Mouse (Mus musculus) kidney, postnatal 14 days (tissue): Measurements from ENCODE around the gene Bbs9.

Experiments
- DNase-seq: peaks from one replicate; pipeline ENCODE4 v3.0.0; 2022; ENCODE audit warnings: mixed read lengths

Bbs9 gene

GRCm38 (mm10) chr9:22468170-22468898 lies 7.2 kb upstream of the Bbs9 start:
- DNase-seq: peak; percentile 84

- DNase-seq: no peak
Observed at GRCm38 (mm10) chr9:22468899-22469259, 6.6 kb upstream of the Bbs9 start.

- no peak for DNase-seq
Observed at GRCm38 (mm10) chr9:22469643-22470042, 5.9 kb upstream of the Bbs9 start, which contains the start of gene Rp9. Rp9 (minus strand) TSS chr9:22469743.

GRCm38 (mm10) chr9:22476265-22476664 lies 750 bp downstream of the Bbs9 start:
- peak; percentile 6 for DNase-seq

- DNase-seq: no peak
Observed at GRCm38 (mm10) chr9:22478946-22479345, 3.4 kb downstream of the Bbs9 start.

GRCm38 (mm10) chr9:22483866-22484561 lies 8.5 kb downstream of the Bbs9 start:
- DNase-seq: no peak

GRCm38 (mm10) chr9:22484562-22485308 lies 9.2 kb downstream of the Bbs9 start:
- DNase-seq: no peak

GRCm38 (mm10) chr9:22486211-22486610 lies 10.7 kb downstream of the Bbs9 start:
- no peak for DNase-seq

GRCm38 (mm10) chr9:22488963-22489362 lies 13.4 kb downstream of the Bbs9 start:
- no peak for DNase-seq

- DNase-seq: no peak
Observed at GRCm38 (mm10) chr9:22494203-22494807, 18.8 kb downstream of the Bbs9 start.

GRCm38 (mm10) chr9:22495133-22495532 lies 19.6 kb downstream of the Bbs9 start:
- no peak for DNase-seq

- no peak for DNase-seq
Observed at GRCm38 (mm10) chr9:22497021-22497767, 21.7 kb downstream of the Bbs9 start.

GRCm38 (mm10) chr9:22502972-22503371 lies 27.5 kb downstream of the Bbs9 start:
- no peak for DNase-seq

- no peak for DNase-seq
Observed at GRCm38 (mm10) chr9:22503581-22503980, 28.1 kb downstream of the Bbs9 start.

- DNase-seq: no peak
Observed at GRCm38 (mm10) chr9:22505574-22505973, 30.1 kb downstream of the Bbs9 start.

- DNase-seq: no peak
Observed at GRCm38 (mm10) chr9:22515076-22515475, 39.6 kb downstream of the Bbs9 start.

GRCm38 (mm10) chr9:22518394-22519041 lies 43.0 kb downstream of the Bbs9 start:
- peak; percentile 42 for DNase-seq

GRCm38 (mm10) chr9:22523460-22523859 lies 47.9 kb downstream of the Bbs9 start:
- no peak for DNase-seq

GRCm38 (mm10) chr9:22530734-22531489 lies 55.4 kb downstream of the Bbs9 start:
- no peak for DNase-seq

GRCm38 (mm10) chr9:22532112-22532511 lies 56.6 kb downstream of the Bbs9 start:
- no peak for DNase-seq

GRCm38 (mm10) chr9:22532810-22533447 lies 57.4 kb downstream of the Bbs9 start:
- DNase-seq: peak; percentile 36
